Mouse (Mus musculus): ENCODE measurements around the gene Defb28. TPM values are rescaled to one million over a fixed set of nuclear protein-coding genes. Genes with fewer than 3 reads are reported as not detected.
A peak's percentile ranks its signal among the peaks of the same experiment; 100 is the strongest.

Defb28 gene
- 1.1 and 1.8 TPM in 2 replicates for polyA plus RNA-seq (2015; fragmentation: Nextera tagmentation; extraction: Ambion mirVana)

DNA sequence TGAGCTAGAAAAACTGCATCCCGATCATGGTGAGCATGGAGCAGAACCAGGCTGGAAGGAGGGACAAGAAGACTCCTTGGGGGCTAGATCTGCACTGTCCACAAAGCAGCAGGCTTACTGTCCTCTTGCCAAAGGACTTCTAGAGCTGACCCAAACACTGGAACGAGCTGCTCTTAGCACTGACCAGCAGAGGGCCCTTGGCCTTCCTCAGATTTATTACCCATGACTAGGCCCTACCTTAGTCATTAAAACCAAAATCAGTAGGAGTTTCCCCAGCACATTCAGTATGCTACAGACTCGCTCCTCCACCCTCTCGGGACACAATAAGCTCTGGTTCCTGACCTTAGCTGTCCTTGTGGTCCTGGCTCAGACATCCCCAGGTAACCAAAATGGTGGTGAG lies at the start of gene Defb28:
Defb28 (plus strand) TSS at position 275 of the 400 bp plus-strand sequence.
- H3K9me3 ChIP-seq (replicated peaks; ENCODE audit: low read length), result no peaks in the 10 kb centered on the region
- peak; percentile 46; the same call in 1 of the 2 replicates for ATAC-seq (replicated peaks; ENCODE audit: low FRiP score, low read depth)
- no peaks in the 10 kb centered on the region for H3K36me3 ChIP-seq (ENCODE audit: insufficient read depth, low read length)
- no peak within 1 kb of the TSS for H3K4me2 ChIP-seq (ENCODE audit: low read length)
- DNase-seq (ENCODE audit: low spot score), result peak; percentile 67
- H3K27me3 ChIP-seq (ENCODE audit: insufficient read depth, low read length), result no peaks in the 10 kb centered on the region
- H3K27ac ChIP-seq, result no peak within 1 kb of the TSS
- no peak within 1 kb of the TSS for H3K4me3 ChIP-seq (replicated peaks; ENCODE audit: low read depth, low read length)
- no peaks in the 10 kb centered on the region for H3K4me1 ChIP-seq (replicated peaks; ENCODE audit: insufficient read depth, low read length)
- WGBS, result 36% methylated on average over 4 of the region's 4 CpGs
- TF ChIP-seq CTCF (IDR thresholded peaks at IDR 0.05; ENCODE audit: low read depth), result peak; percentile 64
- H3K9ac ChIP-seq (ENCODE audit: low read depth, low read length), result no peak within 1 kb of the TSS

- Histone ChIP-seq H3K9me3 (replicated peaks; ENCODE audit: low read length) (no peaks in the 10 kb centered on the region), H3K36me3 (ENCODE audit: insufficient read depth, low read length) (no peaks in the 10 kb centered on the region), H3K4me2 (ENCODE audit: low read length) (no peak overlapping the region), H3K4me3 (replicated peaks; ENCODE audit: low read depth, low read length) (no peak overlapping the region), H3K27me3 (ENCODE audit: insufficient read depth, low read length) (no peaks in the 10 kb centered on the region), H3K9ac (ENCODE audit: low read depth, low read length) (no peak overlapping the region), H3K27ac (no peak overlapping the region), H3K4me1 (replicated peaks; ENCODE audit: insufficient read depth, low read length) (no peaks in the 10 kb centered on the region)
- DNase-seq (ENCODE audit: low spot score), result peak; percentile 79
- WGBS, result 22% methylated on average over 7 of the region's 7 CpGs
- ATAC-seq (replicated peaks; ENCODE audit: low FRiP score, low read depth), result no peak
- TF ChIP-seq CTCF (IDR thresholded peaks at IDR 0.05; ENCODE audit: low read depth), result peak; percentile 93
Observed at GRCm38 (mm10) chr2:152470973-152471372, 47.1 kb upstream of the Defb28 start.

- peak; percentile 62 for TF ChIP-seq CTCF (IDR thresholded peaks at IDR 0.05; ENCODE audit: low read depth)
- no peaks in the 10 kb centered on the region for H3K4me1 ChIP-seq (replicated peaks; ENCODE audit: insufficient read depth, low read length)
- ATAC-seq (replicated peaks; ENCODE audit: low FRiP score, low read depth), result no peak
- H3K27ac ChIP-seq, result no peak overlapping the region
- no peak overlapping the region for H3K4me3 ChIP-seq (replicated peaks; ENCODE audit: low read depth, low read length)
- peak; percentile 40 for DNase-seq (ENCODE audit: low spot score)
- WGBS, result 19% methylated on average over 3 of the region's 3 CpGs
- no peak overlapping the region for H3K9ac ChIP-seq (ENCODE audit: low read depth, low read length)
- H3K27me3 ChIP-seq (ENCODE audit: insufficient read depth, low read length), result no peaks in the 10 kb centered on the region
- no peak overlapping the region for H3K4me2 ChIP-seq (ENCODE audit: low read length)
- H3K9me3 ChIP-seq (replicated peaks; ENCODE audit: low read length), result no peaks in the 10 kb centered on the region
- no peaks in the 10 kb centered on the region for H3K36me3 ChIP-seq (ENCODE audit: insufficient read depth, low read length)
Observed at GRCm38 (mm10) chr2:152472434-152472833, 45.6 kb upstream of the Defb28 start.

- H3K4me2 ChIP-seq (ENCODE audit: low read length), result no peak within 1 kb of the TSS
- H3K27me3 ChIP-seq (ENCODE audit: insufficient read depth, low read length), result no peaks in the 10 kb centered on the region
- H3K27ac ChIP-seq, result no peak within 1 kb of the TSS
- ATAC-seq (replicated peaks; ENCODE audit: low FRiP score, low read depth), result no peak
- DNase-seq (ENCODE audit: low spot score), result no peak
- H3K4me3 ChIP-seq (replicated peaks; ENCODE audit: low read depth, low read length), result no peak within 1 kb of the TSS
- no peaks in the 10 kb centered on the region for H3K4me1 ChIP-seq (replicated peaks; ENCODE audit: insufficient read depth, low read length)
- H3K9me3 ChIP-seq (replicated peaks; ENCODE audit: low read length), result no peaks in the 10 kb centered on the region
- H3K9ac ChIP-seq (ENCODE audit: low read depth, low read length), result no peak within 1 kb of the TSS
- TF ChIP-seq CTCF (IDR thresholded peaks at IDR 0.05; ENCODE audit: low read depth), result no peak
- H3K36me3 ChIP-seq (ENCODE audit: insufficient read depth, low read length), result no peaks in the 10 kb centered on the region
- 55% methylated on average over 2 of the region's 2 CpGs for WGBS
Observed at GRCm38 (mm10) chr2:152476763-152477162, 41.3 kb upstream of the Defb28 start, which contains the start of gene Defb20. Defb20 (plus strand) TSS chr2:152477063.

DNA sequence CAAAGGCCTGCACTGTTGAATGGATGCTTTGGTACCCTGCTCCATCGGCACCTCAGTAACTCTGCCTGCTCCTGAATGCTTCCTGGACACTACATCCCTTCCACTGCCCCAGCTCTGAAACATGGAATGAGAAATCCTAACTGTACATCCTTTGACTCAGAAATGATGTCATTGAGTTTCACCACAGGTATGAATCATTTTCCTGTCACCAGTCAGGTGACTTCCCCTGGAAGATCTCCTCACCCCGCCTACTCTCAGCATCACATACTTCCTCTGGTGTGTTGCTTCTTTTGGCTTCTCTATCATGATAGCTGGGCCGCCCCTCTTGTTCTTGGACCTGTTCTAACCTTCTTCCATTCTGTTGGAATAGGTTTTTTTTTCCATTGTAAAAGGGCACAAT lies 37.2 kb upstream of the Defb28 start:
- TF ChIP-seq CTCF (IDR thresholded peaks at IDR 0.05; ENCODE audit: low read depth), result no peak
- H3K9me3 ChIP-seq (replicated peaks; ENCODE audit: low read length), result no peaks in the 10 kb centered on the region
- H3K4me3 ChIP-seq (replicated peaks; ENCODE audit: low read depth, low read length), result no peak overlapping the region
- no peaks in the 10 kb centered on the region for H3K36me3 ChIP-seq (ENCODE audit: insufficient read depth, low read length)
- no peaks in the 10 kb centered on the region for H3K4me1 ChIP-seq (replicated peaks; ENCODE audit: insufficient read depth, low read length)
- DNase-seq (ENCODE audit: low spot score), result no peak
- no peaks in the 10 kb centered on the region for H3K27me3 ChIP-seq (ENCODE audit: insufficient read depth, low read length)
- no peak overlapping the region for H3K4me2 ChIP-seq (ENCODE audit: low read length)
- no peak overlapping the region for H3K27ac ChIP-seq
- no peak for ATAC-seq (replicated peaks; ENCODE audit: low FRiP score, low read depth)
- H3K9ac ChIP-seq (ENCODE audit: low read depth, low read length), result no peak overlapping the region
- 83% methylated on average over 3 of the region's 3 CpGs for WGBS

GRCm38 (mm10) chr2:152481726-152482125 lies 36.3 kb upstream of the Defb28 start:
- Histone ChIP-seq H3K4me1 (replicated peaks; ENCODE audit: insufficient read depth, low read length) (no peaks in the 10 kb centered on the region), H3K4me3 (replicated peaks; ENCODE audit: low read depth, low read length) (no peak overlapping the region), H3K9ac (ENCODE audit: low read depth, low read length) (no peak overlapping the region), H3K27me3 (ENCODE audit: insufficient read depth, low read length) (no peaks in the 10 kb centered on the region), H3K27ac (no peak overlapping the region), H3K4me2 (ENCODE audit: low read length) (no peak overlapping the region), H3K9me3 (replicated peaks; ENCODE audit: low read length) (no peaks in the 10 kb centered on the region), H3K36me3 (ENCODE audit: insufficient read depth, low read length) (no peaks in the 10 kb centered on the region)
- WGBS, result 89% methylated on average over 7 of the region's 7 CpGs
- no peak for DNase-seq (ENCODE audit: low spot score)
- no peak for ATAC-seq (replicated peaks; ENCODE audit: low FRiP score, low read depth)
- TF ChIP-seq CTCF (IDR thresholded peaks at IDR 0.05; ENCODE audit: low read depth), result no peak

GRCm38 (mm10) chr2:152487024-152487423 lies 31.0 kb upstream of the Defb28 start:
- Histone ChIP-seq H3K9ac (ENCODE audit: low read depth, low read length) (no peak overlapping the region), H3K9me3 (replicated peaks; ENCODE audit: low read length) (no peaks in the 10 kb centered on the region), H3K4me1 (replicated peaks; ENCODE audit: insufficient read depth, low read length) (no peaks in the 10 kb centered on the region), H3K27ac (no peak overlapping the region), H3K27me3 (ENCODE audit: insufficient read depth, low read length) (no peaks in the 10 kb centered on the region), H3K4me2 (ENCODE audit: low read length) (no peak overlapping the region), H3K4me3 (replicated peaks; ENCODE audit: low read depth, low read length) (no peak overlapping the region), H3K36me3 (ENCODE audit: insufficient read depth, low read length) (no peaks in the 10 kb centered on the region)
- 80% methylated on average over 2 of the region's 2 CpGs for WGBS
- DNase-seq (ENCODE audit: low spot score) (no peak), ATAC-seq (replicated peaks; ENCODE audit: low FRiP score, low read depth) (no peak)
- peak; percentile 53 for TF ChIP-seq CTCF (IDR thresholded peaks at IDR 0.05; ENCODE audit: low read depth)

Measured in kidney, postnatal 0 days (tissue).